Mouse (Mus musculus) urinary bladder, postnatal 0 days (tissue): ENCODE measurements around the gene Mgat3. TPM values are rescaled to one million over a fixed set of nuclear protein-coding genes. Genes with fewer than 3 reads are reported as not detected.

Experiments used
- polyA plus RNA-seq: library from polyadenylated mRNA; unstranded; fragments of >200 nt; fragmentation: Nextera tagmentation; extraction: Ambion mirVana; gene quantifications from 2 replicates; pipeline ENCODE4 v1.2.1, GENCODE M21; 2015

Gene Mgat3
- 7.9 and 8.7 TPM in 2 replicates for polyA plus RNA-seq

GRCm38 (mm10) chr15:80173001-80173771, at the start of gene Mgat3:
Gene Mgat3 (plus strand): TSS chr15:80173721.

GRCm38 (mm10) chr15:80132993-80133586, 40.4 kb upstream of the Mgat3 start, which contains the start of gene Tab1:
Gene Tab1 (plus strand): TSS chr15:80133127.

GRCm38 (mm10) chr15:80233733-80234509, 60.4 kb downstream of the Mgat3 start, which contains the start of gene Mief1:
Gene Mief1 (plus strand): TSS chr15:80234018.

GRCm38 (mm10) chr15:80235535-80235934, 62.0 kb downstream of the Mgat3 start, which contains the start of gene AC140267.1:
Gene AC140267.1 (plus strand): TSS chr15:80235835.

GRCm38 (mm10) chr15:80254847-80255645, 81.5 kb downstream of the Mgat3 start, which contains the start of gene Atf4:
Gene Atf4 (plus strand): TSS chr15:80255184.

GRCm38 (mm10) chr15:80263610-80264575, 90.4 kb downstream of the Mgat3 start, which contains the start of gene Rps19bp1:
Gene Rps19bp1 (minus strand): TSS chr15:80264315.

Other genes starting within 250 kb of the Mgat3 start
- 2.6 and 3.3 TPM in 2 replicates for gene Cbx7, start 202.6 kb upstream of the Mgat3 start, polyA plus RNA-seq
- 1.6 and 1.8 TPM in 2 replicates for gene Pdgfb, start 158.7 kb upstream of the Mgat3 start, polyA plus RNA-seq
- gene Syngr1, start 82.4 kb upstream of the Mgat3 start, polyA plus RNA-seq = 61.2 and 65.8 TPM in 2 replicates
- 642 and 665 TPM in 2 replicates for gene Rpl3, start 81.9 kb upstream of the Mgat3 start, polyA plus RNA-seq
- gene Tab1, start 40.6 kb upstream of the Mgat3 start, polyA plus RNA-seq = 16.2 and 16.7 TPM in 2 replicates
- gene Mief1, start 60.3 kb downstream of the Mgat3 start, polyA plus RNA-seq = 16.2 and 17.1 TPM in 2 replicates
- gene AC140267.1, start 62.1 kb downstream of the Mgat3 start, polyA plus RNA-seq = not detected in 2 replicates
- gene Atf4, start 81.5 kb downstream of the Mgat3 start, polyA plus RNA-seq = 144 and 149 TPM in 2 replicates
- 31.5 and 32.4 TPM in 2 replicates for gene Rps19bp1, start 90.6 kb downstream of the Mgat3 start, polyA plus RNA-seq
- gene Cacna1i, start 113.5 kb downstream of the Mgat3 start, polyA plus RNA-seq = not detected in 2 replicates